Mouse (Mus musculus): ENCODE data around the gene Lgsn.
A peak's percentile ranks its signal among the peaks of the same experiment; 100 is the strongest.

Gene Lgsn

DNA sequence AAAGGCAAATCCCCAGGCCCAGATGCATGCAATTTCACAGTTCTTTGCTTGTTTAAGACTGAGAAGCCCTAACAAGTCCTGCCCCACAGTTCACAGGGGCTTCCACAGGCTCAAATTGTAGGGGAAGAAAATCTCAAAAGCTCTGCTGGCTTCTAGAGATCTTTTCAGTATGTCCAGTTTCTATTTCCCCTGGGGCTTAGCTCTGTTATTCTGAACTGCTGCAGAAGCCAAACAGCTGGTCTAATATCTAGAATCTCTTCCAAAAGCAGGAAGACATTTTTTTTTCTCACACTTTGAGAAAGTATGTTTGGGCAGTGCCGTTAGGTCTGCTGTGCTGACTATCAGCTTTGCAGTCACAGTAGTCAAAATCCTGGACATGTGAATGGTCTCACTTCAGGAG lies 38.6 kb downstream of the Lgsn start:
- no peak for DNase-seq (ENCODE audit: low spot score in 2 of 2)

DNA sequence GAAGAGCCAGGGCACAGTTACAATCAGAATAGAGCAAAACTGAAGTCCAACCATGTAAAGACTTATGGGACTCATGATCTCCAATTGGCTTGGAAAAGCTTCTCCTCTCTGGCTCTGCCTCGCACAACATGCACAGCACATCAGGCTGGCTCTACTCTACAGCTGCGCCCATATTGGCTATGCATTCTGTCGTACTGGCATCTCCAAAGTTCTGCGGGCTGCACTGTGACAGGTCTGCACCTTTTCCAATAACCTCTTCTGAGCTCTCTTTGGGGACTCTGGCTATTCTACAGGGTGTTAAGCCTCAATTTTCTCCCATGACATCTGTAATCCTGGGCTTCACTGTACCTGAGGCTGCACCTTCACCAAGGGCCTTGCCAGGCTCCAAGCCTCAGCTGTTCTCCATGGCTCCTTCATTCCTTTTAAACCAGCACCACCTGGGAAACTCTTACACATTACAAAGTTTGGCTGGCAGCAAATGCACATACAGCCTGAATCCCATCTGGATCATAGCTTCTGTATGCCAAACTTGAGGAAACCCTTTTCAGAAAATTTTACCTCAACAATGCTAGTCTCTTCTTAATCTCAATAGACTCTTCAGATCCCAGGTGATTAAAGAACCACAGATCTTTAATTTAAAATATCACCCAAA lies 44.5 kb downstream of the Lgsn start:
- DNase-seq (ENCODE audit: low spot score in 2 of 2) = no peak

DNA sequence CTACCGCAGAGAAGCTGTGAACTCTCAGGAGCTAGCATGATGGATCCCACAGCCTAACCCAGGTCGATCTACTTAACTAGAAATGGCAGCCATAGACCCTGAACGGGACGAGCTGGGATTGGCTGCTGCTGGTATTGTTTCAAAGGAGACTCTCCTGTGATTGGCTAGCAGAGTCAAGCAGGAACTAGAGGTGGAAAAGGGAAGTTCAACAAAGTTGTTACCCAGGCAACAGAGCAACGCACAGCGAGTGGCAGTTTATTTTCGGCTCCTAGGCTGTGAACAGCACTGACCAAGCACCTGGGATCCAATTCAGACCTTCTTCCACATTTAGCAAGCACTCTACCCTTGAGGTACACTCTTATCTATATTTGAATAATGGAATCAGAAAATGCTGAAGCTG lies 46.4 kb downstream of the Lgsn start, which contains the start of the genes 4931428L18Rik and Pih1d3:
Gene 4931428L18Rik (minus strand): TSS at position 121 of the 400 bp plus-strand sequence.
Gene Pih1d3 (plus strand): TSS at position 275 of the 400 bp plus-strand sequence.
- DNase-seq (ENCODE audit: low spot score in 2 of 2) = no peak

DNA sequence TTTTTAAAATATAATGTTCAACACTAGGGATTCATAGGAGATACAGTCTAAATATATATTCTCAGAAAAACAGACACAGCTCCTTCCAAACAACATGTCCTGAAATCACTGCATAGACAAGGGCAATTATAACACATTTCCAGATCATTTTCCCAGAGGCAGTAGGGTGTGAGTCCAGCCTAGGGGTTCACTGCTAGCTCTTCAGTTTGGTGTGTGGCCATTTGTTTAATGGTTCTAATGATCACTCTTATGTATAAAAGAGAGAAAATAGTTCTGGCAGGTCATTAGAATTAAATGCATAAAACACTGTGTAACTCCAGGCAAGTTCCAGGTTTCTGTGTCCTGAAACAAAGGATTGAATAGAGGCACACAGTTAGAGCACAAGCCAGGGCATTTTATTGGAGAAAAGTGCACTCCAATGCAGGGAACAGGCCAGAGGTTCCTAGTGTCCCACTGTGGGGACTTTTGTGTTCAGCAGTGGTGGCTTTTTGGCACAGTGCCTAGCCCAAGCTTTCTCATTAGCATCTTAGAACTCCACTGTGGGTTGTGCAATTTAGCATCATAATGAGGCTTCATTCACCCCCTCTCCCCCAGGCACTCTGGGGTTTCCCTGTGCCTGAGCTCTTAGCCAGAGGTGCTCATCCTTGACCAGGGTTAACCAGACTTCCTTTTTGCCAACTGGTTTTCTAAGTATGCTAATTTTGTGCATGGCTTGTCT lies 57.3 kb downstream of the Lgsn start:
- peak in 1 of 2 experiments; percentile 9 for DNase-seq (ENCODE audit: low spot score in 2 of 2)

Measured in right cerebral cortex, adult 2 months (tissue).